Mouse (Mus musculus) spleen, postnatal 36 days (tissue): ENCODE results near the gene Gm13769.
"Not testable (repeated sequence)": the region's sequence is repeated elsewhere in the genome, so short reads cannot be mapped to it uniquely, and the experiment has no call there.

Experiments
- DNase-seq, 2 experiments: peaks; one replicate each; pipeline ENCODE4 v3.0.0; 2022; ENCODE audit warnings: low spot score in 2 of 2, mixed read lengths in 1 of 2

Gm13769 gene

GRCm38 (mm10) chr2:90321900-90322299, at the start of gene Gm13769:
Gene Gm13769 (plus strand): TSS chr2:90322200.
- DNase-seq = not testable (repeated sequence)

GRCm38 (mm10) chr2:90292741-90293140, 29.3 kb upstream of the Gm13769 start, which contains the start of gene Olfr1272:
Gene Olfr1272 (minus strand): TSS chr2:90292841.
- no peak for DNase-seq

- DNase-seq = not testable (repeated sequence)
Observed at GRCm38 (mm10) chr2:90346694-90347093, 24.7 kb downstream of the Gm13769 start.

- not testable (repeated sequence) for DNase-seq
Observed at GRCm38 (mm10) chr2:90351047-90351446, 29.0 kb downstream of the Gm13769 start.

- not testable (repeated sequence) for DNase-seq
Observed at GRCm38 (mm10) chr2:90351540-90351939, 29.5 kb downstream of the Gm13769 start.

GRCm38 (mm10) chr2:90359229-90359628, 37.2 kb downstream of the Gm13769 start:
- not testable (repeated sequence) for DNase-seq

- DNase-seq = not testable (repeated sequence)
Observed at GRCm38 (mm10) chr2:90360199-90360598, 38.2 kb downstream of the Gm13769 start.
